Mouse (Mus musculus): ENCODE measurements at regions not wholly inside any gene's neighbourhood (a gene's known extent, or its start where the extent isn't known, plus 50 kb on each side); places are given as distances from the start of the nearest gene placed in this dataset.
A peak's percentile ranks its signal among the peaks of the same experiment; 100 is the strongest.

- DNase-seq (ENCODE audit: low spot score), result no peak
These were observed 80.7 kb upstream of the Gm9887 start for GRCm38 (mm10) chr12:69452986-69453385.

- DNase-seq (ENCODE audit: low spot score), result no peak
These were observed 78.9 kb upstream of the Gm9887 start for GRCm38 (mm10) chr12:69451110-69451509.

- no peak for DNase-seq (ENCODE audit: low spot score)
These were observed 75.9 kb upstream of the Gm9887 start for GRCm38 (mm10) chr12:69447962-69448767.

- no peak for DNase-seq (ENCODE audit: low spot score)
These were observed 75.1 kb upstream of the Gm9887 start for GRCm38 (mm10) chr12:69447322-69447827.

GRCm38 (mm10) chr12:69446468-69447321 is 74.4 kb upstream of the Gm9887 start:
- peak; percentile 73 for DNase-seq (ENCODE audit: low spot score)

- DNase-seq (ENCODE audit: low spot score), result no peak
These were observed 73.8 kb upstream of the Gm9887 start for GRCm38 (mm10) chr12:69446085-69446467.

- DNase-seq (ENCODE audit: low spot score), result no peak
These were observed 70.1 kb upstream of the Gm9887 start for GRCm38 (mm10) chr12:69442321-69442720.

GRCm38 (mm10) chr12:69441764-69442163 is 69.5 kb upstream of the Gm9887 start:
- DNase-seq (ENCODE audit: low spot score), result no peak

GRCm38 (mm10) chr12:69438271-69438670 is 66.0 kb upstream of the Gm9887 start:
- no peak for DNase-seq (ENCODE audit: low spot score)

- DNase-seq (ENCODE audit: low spot score), result no peak
These were observed 64.7 kb upstream of the Gm9887 start for GRCm38 (mm10) chr12:69436839-69437501.

- no peak for DNase-seq (ENCODE audit: low spot score)
These were observed 62.1 kb upstream of the Gm9887 start for GRCm38 (mm10) chr12:69434315-69434714.

- no peak for DNase-seq (ENCODE audit: low spot score)
These were observed 59.8 kb upstream of the Gm9887 start for GRCm38 (mm10) chr12:69432086-69432485.

- DNase-seq (ENCODE audit: low spot score), result no peak
These were observed 55.9 kb upstream of the Gm9887 start for GRCm38 (mm10) chr12:69428108-69428507.

GRCm38 (mm10) chr12:69425610-69426009 is 53.4 kb upstream of the Gm9887 start:
- no peak for DNase-seq (ENCODE audit: low spot score)

- no peak for DNase-seq (ENCODE audit: low spot score)
These were observed 52.7 kb upstream of the Gm9887 start for GRCm38 (mm10) chr12:69424971-69425370.
